Mouse (Mus musculus): ENCODE data around the gene Fancm.
A peak's percentile ranks its signal among the peaks of the same experiment; 100 is the strongest.
"Not testable (repeated sequence)": the region's sequence is repeated elsewhere in the genome, so short reads cannot be mapped to it uniquely, and the experiment has no call there.

Fancm gene

DNA sequence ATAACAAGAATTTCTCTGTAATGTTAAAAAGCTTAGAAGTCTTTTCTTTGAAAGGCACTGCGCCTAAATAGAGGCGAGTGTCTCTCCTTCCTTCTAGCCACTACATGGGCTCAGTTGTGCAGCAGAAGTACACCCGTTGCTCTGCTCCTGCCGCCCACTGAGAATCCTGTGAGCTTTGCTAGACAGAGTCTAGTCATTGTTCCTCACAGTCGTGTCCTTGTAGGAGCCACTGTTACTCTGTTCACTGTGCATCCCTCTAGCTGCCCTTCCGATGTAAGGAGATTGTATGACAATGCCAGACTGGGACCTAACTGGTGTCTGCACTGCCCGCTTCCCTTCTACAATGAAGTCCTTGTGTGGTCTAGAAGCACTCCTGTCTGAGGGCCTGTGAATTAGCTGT lies 43.6 kb downstream of the Fancm start:
- DNase-seq (ENCODE audit: low spot score in 2 of 2): peak in 1 of 2 experiments; percentile 7

DNA sequence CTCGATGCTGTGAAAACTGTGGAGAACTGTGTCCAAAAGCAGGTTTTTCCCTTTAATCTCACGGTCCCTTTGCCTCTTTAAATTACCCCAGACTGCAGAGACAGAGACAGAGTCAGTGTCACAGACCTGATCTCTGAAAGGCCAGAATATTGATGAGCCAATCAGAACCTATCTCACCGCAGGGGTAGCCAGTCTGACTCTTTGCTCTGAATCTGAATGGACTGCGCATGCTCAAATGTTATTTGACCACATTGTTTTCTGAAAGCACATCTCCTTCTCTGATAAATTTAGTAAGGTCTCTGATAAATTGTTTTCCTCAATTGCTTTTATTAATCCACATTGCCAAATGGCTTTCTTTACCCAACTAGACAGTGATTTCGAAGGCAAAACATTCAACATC lies 44.0 kb downstream of the Fancm start:
- no peak for DNase-seq (ENCODE audit: low spot score in 2 of 2)

DNA sequence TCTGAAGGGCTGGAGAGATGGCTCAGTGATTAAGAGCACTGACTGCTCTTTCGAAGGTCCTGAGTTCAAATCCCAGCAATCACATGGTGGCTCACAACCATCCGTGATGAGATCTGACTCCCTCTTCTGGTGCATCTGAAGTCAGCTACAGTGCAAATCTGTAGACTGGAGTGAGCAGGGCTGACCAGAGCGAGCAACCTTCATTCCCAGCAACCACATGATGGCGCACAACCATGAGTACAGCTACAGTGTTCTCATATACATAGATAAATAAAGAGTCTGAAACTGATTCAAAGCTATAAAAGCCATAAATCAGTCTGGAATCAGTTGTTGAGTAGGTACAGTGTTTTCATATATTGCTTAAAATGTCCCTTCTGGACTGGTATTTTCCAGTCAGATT lies 60.7 kb downstream of the Fancm start:
- DNase-seq (ENCODE audit: low spot score in 2 of 2): not testable (repeated sequence)

DNA sequence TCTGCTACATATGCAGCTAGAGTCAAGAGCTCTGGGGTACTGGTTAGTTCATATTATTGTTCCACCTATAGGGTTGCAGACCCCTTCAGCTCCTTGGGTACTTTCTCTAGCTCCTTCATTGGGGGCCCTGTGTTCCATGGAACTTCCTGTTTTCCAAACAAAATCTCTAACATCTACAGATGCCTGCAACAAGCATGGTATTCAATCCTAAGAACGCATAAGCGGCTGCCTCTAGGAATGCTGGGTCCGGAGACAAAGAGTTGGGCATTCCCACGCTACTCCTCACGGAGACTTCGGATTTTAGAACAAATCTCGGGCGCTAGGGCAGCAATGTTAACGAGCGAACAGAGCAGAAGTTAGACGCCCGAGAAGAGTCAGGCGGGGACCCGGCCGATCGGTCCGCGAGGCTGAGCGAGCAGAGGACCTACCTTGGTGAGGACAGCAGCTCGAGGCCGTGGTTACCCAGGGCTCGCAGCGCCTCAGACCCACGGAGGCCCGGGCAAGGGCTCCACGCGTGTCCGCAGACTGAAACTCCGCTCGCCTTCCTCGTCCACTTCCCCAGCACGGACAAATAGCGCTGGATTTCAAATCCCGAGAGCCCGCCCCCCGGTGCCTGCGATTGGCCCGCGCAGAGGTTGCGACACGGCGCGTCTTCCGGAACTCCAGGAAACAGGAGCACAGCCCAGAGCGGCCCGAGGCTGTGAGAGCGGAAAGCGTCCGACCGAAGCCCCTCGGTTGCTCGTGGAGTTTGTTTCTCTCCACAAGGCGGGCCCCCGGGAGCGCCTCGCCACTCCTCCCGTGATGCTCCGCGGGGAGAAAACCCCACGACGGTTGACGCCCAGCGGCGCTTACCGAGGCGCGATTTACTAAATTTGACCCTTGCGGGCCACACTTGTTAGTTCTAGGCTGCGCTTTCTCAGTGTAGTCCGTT lies 96.9 kb downstream of the Fancm start, which contains the start of gene Mis18bp1:
TSS of gene Mis18bp1 (minus strand) at position 584 of the 931 bp plus-strand sequence.
- peak; percentile 89 for DNase-seq (ENCODE audit: low spot score in 2 of 2)

DNA sequence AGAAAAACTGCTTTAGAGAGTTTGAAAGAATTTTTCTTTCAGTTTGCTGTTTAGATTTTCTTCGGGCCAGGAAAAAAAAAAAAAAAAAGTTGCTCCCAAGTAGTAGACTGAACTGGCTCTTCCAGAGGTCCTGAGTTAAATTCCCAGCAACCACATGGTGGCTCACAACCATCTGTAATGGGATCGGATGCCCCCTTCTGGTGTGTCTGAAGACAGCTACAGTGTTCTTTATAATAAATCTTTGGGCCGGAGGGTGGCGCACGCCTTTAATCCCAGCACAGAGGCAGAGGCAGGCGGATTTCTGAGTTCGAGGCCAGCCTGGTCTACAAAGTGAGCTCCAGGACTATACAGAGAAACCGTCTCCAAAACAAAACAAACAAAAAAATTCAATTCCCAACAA lies 97.6 kb downstream of the Fancm start:
- DNase-seq (ENCODE audit: low spot score in 2 of 2): peak; percentile 15 to 35

DNA sequence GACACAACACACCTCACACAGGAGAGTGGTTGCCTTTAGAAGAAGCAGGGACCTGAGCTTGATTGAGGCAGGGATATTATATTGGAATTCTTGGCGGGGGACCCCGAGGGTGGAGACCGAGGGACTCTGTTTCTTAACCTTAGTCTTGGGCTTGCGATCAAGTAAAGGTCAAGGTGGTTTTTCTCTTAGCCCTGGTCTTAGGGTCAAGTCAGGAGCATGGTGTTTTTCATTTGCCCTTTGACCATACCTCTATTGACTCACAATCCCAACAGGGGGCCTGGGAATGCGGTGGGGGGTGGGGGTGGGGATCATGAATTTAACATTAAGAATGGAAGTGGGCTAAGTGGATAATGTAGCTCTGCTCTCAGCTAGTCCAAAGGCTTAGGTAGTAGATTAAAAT lies 98.3 kb downstream of the Fancm start:
- no peak for DNase-seq (ENCODE audit: low spot score in 2 of 2)
